Mouse (Mus musculus): ENCODE results near the gene Rpl23a. TPM values are rescaled to one million over a fixed set of nuclear protein-coding genes. Genes with fewer than 3 reads are reported as not detected.
A peak's percentile ranks its signal among the peaks of the same experiment; 100 is the strongest.
"Not testable (repeated sequence)": the region's sequence is repeated elsewhere in the genome, so short reads cannot be mapped to it uniquely, and the experiment has no call there.

Gene Rpl23a
- total RNA-seq, 2 experiments from 2014 or later = 616 to 654 TPM

- DNase-seq (ENCODE audit: low spot score in 2 of 2) = peak; percentile 84 to 90
- intact Hi-C loops (cut with DNase I) = no loop called here
Measured at GRCm38 (mm10) chr11:78159096-78159495, 24.3 kb downstream of the Rpl23a start.

GRCm38 (mm10) chr11:78156156-78156699 lies 27.2 kb downstream of the Rpl23a start:
- DNase-seq (ENCODE audit: low spot score in 2 of 2) = no peak
- intact Hi-C loops (cut with DNase I) = no loop called here

GRCm38 (mm10) chr11:78155674-78156073 lies 27.7 kb downstream of the Rpl23a start:
- no peak for DNase-seq (ENCODE audit: low spot score in 2 of 2)
- intact Hi-C loops (cut with DNase I) = no loop called here

- intact Hi-C loops (cut with DNase I) = loop anchor here (2.0 to 5.0 kb wide), 2 partner anchors 23 to 61 kb away; partner anchors contain the start of genes Fam222b, Nek8 and Tlcd1
- no peak for DNase-seq (ENCODE audit: low spot score in 2 of 2)
Measured at GRCm38 (mm10) chr11:78153778-78154177, 29.6 kb downstream of the Rpl23a start.

GRCm38 (mm10) chr11:78152299-78153231 lies 30.8 kb downstream of the Rpl23a start:
- peak; percentile 77 to 87 for DNase-seq (ENCODE audit: low spot score in 2 of 2)
- intact Hi-C loops (cut with DNase I) = loop anchor here (2.0 to 5.0 kb wide), 2 partner anchors 24 to 60 kb away; partner anchors contain the start of genes Fam222b, Nek8 and Tlcd1

GRCm38 (mm10) chr11:78151161-78151560 lies 32.2 kb downstream of the Rpl23a start:
- intact Hi-C loops (cut with DNase I) = loop anchor here (1.0 to 5.0 kb wide), 2 partner anchors 59 to 91 kb away; partner anchors contain the start of gene Fam222b
- no peak for DNase-seq (ENCODE audit: low spot score in 2 of 2)

- intact Hi-C loops (cut with DNase I) = no loop called here
- no peak for DNase-seq (ENCODE audit: low spot score in 2 of 2)
Measured at GRCm38 (mm10) chr11:78146707-78147543, 36.5 kb downstream of the Rpl23a start.

- DNase-seq (ENCODE audit: low spot score in 2 of 2) = no peak
- intact Hi-C loops (cut with DNase I) = no loop called here
Measured at GRCm38 (mm10) chr11:78146168-78146567, 37.2 kb downstream of the Rpl23a start.

GRCm38 (mm10) chr11:78143520-78143919 lies 39.9 kb downstream of the Rpl23a start:
- intact Hi-C loops (cut with DNase I) = no loop called here
- no peak for DNase-seq (ENCODE audit: low spot score in 2 of 2)

GRCm38 (mm10) chr11:78140665-78141064 lies 42.7 kb downstream of the Rpl23a start:
- no peak for DNase-seq (ENCODE audit: low spot score in 2 of 2)
- intact Hi-C loops (cut with DNase I) = no loop called here

GRCm38 (mm10) chr11:78138023-78138422 lies 45.4 kb downstream of the Rpl23a start:
- intact Hi-C loops (cut with DNase I) = no loop called here
- DNase-seq (ENCODE audit: low spot score in 2 of 2) = no peak

GRCm38 (mm10) chr11:78137584-78137983 lies 45.8 kb downstream of the Rpl23a start:
- intact Hi-C loops (cut with DNase I) = no loop called here
- no peak for DNase-seq (ENCODE audit: low spot score in 2 of 2)

- DNase-seq (ENCODE audit: low spot score in 2 of 2) = no peak
- intact Hi-C loops (cut with DNase I) = no loop called here
Measured at GRCm38 (mm10) chr11:78136132-78136531, 47.3 kb downstream of the Rpl23a start.

- DNase-seq (ENCODE audit: low spot score in 2 of 2); intact Hi-C loops (cut with DNase I): not testable (repeated sequence)
Measured at GRCm38 (mm10) chr11:78135314-78135713, 48.1 kb downstream of the Rpl23a start.

- DNase-seq (ENCODE audit: low spot score in 2 of 2) = peak in 1 of 2 experiments; percentile 47
- intact Hi-C loops (cut with DNase I) = no loop called here
Measured at GRCm38 (mm10) chr11:78134344-78134743, 49.0 kb downstream of the Rpl23a start.

GRCm38 (mm10) chr11:78133915-78134314 lies 49.5 kb downstream of the Rpl23a start:
- intact Hi-C loops (cut with DNase I) = no loop called here
- DNase-seq (ENCODE audit: low spot score in 2 of 2) = no peak
